Mouse (Mus musculus) brain, embryonic 14.5 days (tissue): ENCODE data around the gene Btnl2.

ENCODE experiments used
- CTCF ChIP-seq: fragments of 200-500 bp; IDR thresholded peaks from 2 replicates; pipeline ENCODE4 v1.5.1; 2012; ENCODE audit warnings: inconsistent platforms, mild to moderate bottlenecking, moderate library complexity, borderline replicate concordance; ENCODE audit not compliant: insufficient read depth, insufficient read length; ENCODE audit errors: extremely low read depth
- POLR2A ChIP-seq: fragments of 200-500 bp; IDR thresholded peaks from 2 replicates; pipeline ENCODE4 v1.6.1; 2012; ENCODE audit warnings: mild to moderate bottlenecking, inconsistent platforms, borderline replicate concordance; ENCODE audit not compliant: poor library complexity, insufficient read depth, insufficient read length, severe bottlenecking; ENCODE audit errors: extremely low read depth

- TF ChIP-seq POLR2A (no peak), CTCF (no peak)
Measured at GRCm38 (mm10) chr17:34373055-34373709, 18.6 kb downstream of the Btnl2 start.
